Mouse (Mus musculus) lung, adult 2 months (tissue): Measurements from ENCODE around the gene Fmnl2.

ENCODE experiments used
- CTCF ChIP-seq: fragments of 200-500 bp; IDR thresholded peaks from 2 replicates; pipeline ENCODE4 v1.5.1; 2011; ENCODE audit warnings: mild to moderate bottlenecking, low read length, control low read depth; ENCODE audit not compliant: insufficient read depth
- POLR2A ChIP-seq: fragments of 200-500 bp; IDR thresholded peaks from 2 replicates; pipeline ENCODE4 v1.6.1; 2011; ENCODE audit warnings: low read depth, mild to moderate bottlenecking, control low read depth, low read length, borderline replicate concordance; ENCODE audit errors: extremely low read depth

GRCm38 (mm10) chr2:52963439-52963838 lies 105.8 kb downstream of the Fmnl2 start:
- TF ChIP-seq CTCF (no peak), POLR2A (no peak)
